Mouse (Mus musculus) lung, adult 2 months (tissue): Measurements from ENCODE around the gene Otof. TPM values are rescaled to one million over a fixed set of nuclear protein-coding genes. Genes with fewer than 3 reads are reported as not detected.

Experiments
- DNase-seq: peaks from one replicate; pipeline ENCODE4 v3.0.0; 2022
- H3K4me1 ChIP-seq: fragments of 200-500 bp; 2 replicates; pipeline ENCODE4 v1.6.1; 2011; ENCODE audit warnings: low read length; ENCODE audit not compliant: control insufficient read depth, insufficient read depth
- H3K4me3 ChIP-seq: fragments of 200-500 bp; replicated peaks from 2 replicates; pipeline ENCODE3; 2011; ENCODE audit warnings: low read depth, mild to moderate bottlenecking, control low read depth, low read length; ENCODE audit errors: extremely low read depth
- CTCF ChIP-seq: fragments of 200-500 bp; IDR thresholded peaks from 2 replicates; pipeline ENCODE4 v1.5.1; 2011; ENCODE audit warnings: mild to moderate bottlenecking, low read length, control low read depth; ENCODE audit not compliant: insufficient read depth
- POLR2A ChIP-seq: fragments of 200-500 bp; IDR thresholded peaks from 2 replicates; pipeline ENCODE4 v1.6.1; 2011; ENCODE audit warnings: low read depth, mild to moderate bottlenecking, control low read depth, low read length, borderline replicate concordance; ENCODE audit errors: extremely low read depth
- WGBS: fragments of 180-500 bp; shearing (Covaris S2); methylation state at CpG from one replicate; pipeline ENCODE4 v1.1.7; 2018; 5-methylcytosine and 5-hydroxymethylcytosine counted together
- polyA plus RNA-seq: library from polyadenylated mRNA; depleted of rRNA; stranded (reverse); fragments of >200 nt; gene quantifications from 2 replicates; pipeline ENCODE4 v1.2.3, GENCODE M21; 2012

The Otof gene
- polyA plus RNA-seq, 1 experiment, result 0.26 TPM

DNA sequence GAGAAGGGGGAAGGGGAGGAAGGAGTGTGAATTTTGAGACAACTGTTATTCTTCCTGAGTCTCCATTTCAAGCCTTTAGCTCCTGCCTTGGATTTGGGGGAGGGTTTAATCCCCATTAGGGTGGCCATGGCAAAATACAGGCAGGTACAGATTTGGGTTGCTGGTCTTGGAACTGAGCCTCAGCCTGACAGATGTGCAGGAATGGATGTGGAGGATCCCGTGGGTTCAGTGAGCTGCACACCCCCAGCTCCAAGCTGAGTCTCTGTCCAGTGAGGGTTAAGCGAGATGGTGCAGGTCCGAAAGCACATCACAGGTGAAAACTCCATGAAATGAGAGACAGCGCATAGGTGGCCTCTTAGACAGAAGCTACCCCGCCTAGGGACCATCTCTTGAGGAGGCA lies 61.2 kb downstream of the Otof start:
- no peak for TF ChIP-seq CTCF
- DNase-seq, result no peak
- WGBS, result 82% methylated on average over 5 of the region's 5 CpGs
- Histone ChIP-seq H3K4me1 (no peaks in the 10 kb centered on the region), H3K4me3 (no peak overlapping the region)

DNA sequence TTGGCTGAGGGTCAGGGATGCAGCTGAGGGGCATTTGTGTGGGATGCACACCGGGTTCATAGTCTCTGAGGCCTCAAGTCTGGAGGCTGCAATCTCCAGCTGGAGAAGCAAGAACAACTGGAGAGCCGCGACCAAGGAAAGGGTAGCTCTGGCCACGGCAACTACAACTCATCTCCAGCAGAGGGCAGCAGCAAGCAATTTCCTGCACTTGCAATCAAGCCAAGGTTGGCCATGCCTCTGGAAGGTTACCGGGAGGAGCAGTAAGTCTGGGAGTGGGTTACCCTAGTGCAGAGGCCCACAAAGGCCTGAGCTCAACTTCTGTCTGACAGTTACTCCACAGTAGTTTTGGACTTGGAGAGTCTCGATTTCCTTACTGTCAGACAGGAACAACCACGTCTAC lies 70.3 kb downstream of the Otof start:
- peak; percentile 93 for TF ChIP-seq CTCF
- no peak for TF ChIP-seq POLR2A
- DNase-seq, result peak; percentile 64
- Histone ChIP-seq H3K4me1 (no peaks in the 10 kb centered on the region), H3K4me3 (no peak overlapping the region)
- WGBS, result 26% methylated on average over 7 of the region's 7 CpGs

DNA sequence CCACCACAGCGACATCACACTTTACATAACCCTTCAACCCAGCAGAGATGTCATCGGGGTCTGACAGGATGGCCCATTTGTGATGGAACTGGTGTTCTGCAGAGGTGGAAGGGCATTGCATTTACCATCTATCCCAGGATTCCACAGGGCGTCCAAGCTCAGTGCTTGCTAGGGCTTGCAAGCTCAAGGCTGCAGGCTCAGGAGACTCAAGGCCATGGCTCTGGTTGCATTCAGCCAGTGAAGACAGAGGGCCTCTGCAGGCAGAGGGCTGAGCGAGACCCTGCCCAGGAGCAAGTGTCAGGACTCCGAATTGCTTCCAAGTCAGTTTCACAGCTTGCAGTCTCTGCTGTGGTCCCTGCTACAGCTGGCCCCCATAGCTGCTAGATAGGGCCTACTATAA lies 71.9 kb downstream of the Otof start:
- DNase-seq, result no peak
- H3K4me1 ChIP-seq, result no peaks in the 10 kb centered on the region
- WGBS, result 88% methylated on average over 5 of the region's 5 CpGs
- no peak overlapping the region for H3K4me3 ChIP-seq
- TF ChIP-seq POLR2A (no peak), CTCF (no peak)

DNA sequence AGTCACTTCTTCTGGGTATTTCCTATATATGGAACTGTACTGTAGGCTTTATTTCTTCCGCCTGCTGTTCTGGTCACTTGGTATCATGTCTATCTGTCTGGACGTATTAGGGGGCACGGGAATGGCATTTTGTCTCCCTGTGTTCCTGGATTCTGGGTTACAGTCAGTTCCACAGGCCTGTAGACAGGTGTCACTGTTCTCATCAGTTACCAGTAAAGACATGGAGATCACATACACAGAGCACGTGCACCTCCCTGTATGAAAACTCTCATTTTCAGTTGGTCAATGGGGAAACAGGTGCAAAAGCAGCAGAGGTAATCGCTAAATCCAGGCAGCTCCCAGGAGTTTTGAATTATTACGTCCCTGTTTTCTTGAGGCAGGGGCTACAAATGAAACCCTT lies 74.0 kb downstream of the Otof start:
- Histone ChIP-seq H3K4me1 (no peaks in the 10 kb centered on the region), H3K4me3 (no peak overlapping the region)
- WGBS, result 75% methylated on average over 6 of the region's 6 CpGs
- DNase-seq, result no peak
- TF ChIP-seq POLR2A (no peak), CTCF (no peak)

DNA sequence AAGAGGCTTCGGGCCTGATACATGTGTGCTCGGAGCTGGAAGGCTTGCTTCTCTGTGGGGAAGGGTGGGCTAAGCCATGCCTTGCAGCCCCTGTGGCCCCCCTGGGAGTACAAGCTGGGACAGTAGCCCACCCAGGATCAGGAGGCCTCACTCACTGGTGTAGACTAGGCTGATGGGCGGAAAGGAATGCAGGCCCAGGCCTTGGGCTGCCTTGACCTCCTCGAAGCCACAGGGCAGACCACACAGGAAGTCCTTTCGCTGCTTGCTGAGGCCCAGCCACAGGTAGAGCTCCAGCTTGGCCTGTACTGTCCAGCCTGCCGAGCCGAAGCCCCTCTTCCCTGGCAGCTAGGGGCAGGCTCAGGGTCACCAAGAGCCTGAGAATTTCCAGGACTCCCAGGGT lies 78.9 kb downstream of the Otof start:
- Histone ChIP-seq H3K4me3 (no peak overlapping the region), H3K4me1 (no peaks in the 10 kb centered on the region)
- DNase-seq, result no peak
- TF ChIP-seq POLR2A, result no peak
- no peak for TF ChIP-seq CTCF
- WGBS, result 47% methylated on average over 7 of the region's 7 CpGs

DNA sequence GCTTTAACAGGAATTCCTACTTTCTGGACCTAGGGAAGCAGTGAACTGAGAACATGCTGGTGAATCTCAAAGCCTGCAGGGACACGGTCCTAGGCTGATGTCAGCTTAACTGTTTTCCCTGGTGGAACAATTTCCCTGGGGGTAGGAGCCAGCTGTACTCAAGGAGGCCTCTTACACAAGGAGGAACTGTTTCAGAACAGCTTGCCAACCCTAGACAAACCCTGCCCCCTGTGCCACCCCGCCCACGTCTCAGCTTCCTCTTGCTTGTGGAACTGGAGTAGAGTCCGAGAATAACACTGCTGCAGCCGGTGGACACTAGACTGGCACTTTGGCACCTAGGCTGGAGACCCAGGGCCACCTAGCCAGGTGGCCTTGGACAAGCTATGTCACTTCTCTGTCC lies 92.3 kb downstream of the Otof start:
- 23% methylated on average over 5 of the region's 5 CpGs for WGBS
- H3K4me1 ChIP-seq, result no peaks in the 10 kb centered on the region
- peak; percentile 39 for DNase-seq
- H3K4me3 ChIP-seq, result no peak overlapping the region
- TF ChIP-seq CTCF (no peak), POLR2A (no peak)

DNA sequence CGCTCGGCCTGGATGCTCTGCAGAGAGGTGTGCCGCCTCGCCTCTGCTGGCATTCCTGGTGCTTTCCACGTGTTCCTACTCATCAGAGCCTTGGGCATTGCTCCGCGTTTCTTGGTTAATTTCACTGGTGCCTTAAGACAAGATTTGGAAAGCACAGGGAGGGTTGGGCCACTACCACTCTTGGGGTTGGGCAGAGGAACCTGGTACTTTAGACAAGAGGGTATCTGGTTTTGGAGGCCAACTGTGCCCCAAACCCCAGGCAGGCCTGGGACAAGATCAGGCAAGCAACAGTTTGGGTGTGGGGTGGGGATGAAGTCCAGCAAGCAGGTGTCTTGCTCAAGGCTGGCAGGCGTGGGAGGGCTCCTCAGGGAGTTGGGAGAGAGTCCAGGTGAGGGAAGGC lies 94.3 kb downstream of the Otof start:
- TF ChIP-seq POLR2A (no peak), CTCF (no peak)
- WGBS, result 81% methylated on average over 8 of the region's 8 CpGs
- no peak for DNase-seq
- no peaks in the 10 kb centered on the region for H3K4me1 ChIP-seq
- H3K4me3 ChIP-seq, result no peak overlapping the region

DNA sequence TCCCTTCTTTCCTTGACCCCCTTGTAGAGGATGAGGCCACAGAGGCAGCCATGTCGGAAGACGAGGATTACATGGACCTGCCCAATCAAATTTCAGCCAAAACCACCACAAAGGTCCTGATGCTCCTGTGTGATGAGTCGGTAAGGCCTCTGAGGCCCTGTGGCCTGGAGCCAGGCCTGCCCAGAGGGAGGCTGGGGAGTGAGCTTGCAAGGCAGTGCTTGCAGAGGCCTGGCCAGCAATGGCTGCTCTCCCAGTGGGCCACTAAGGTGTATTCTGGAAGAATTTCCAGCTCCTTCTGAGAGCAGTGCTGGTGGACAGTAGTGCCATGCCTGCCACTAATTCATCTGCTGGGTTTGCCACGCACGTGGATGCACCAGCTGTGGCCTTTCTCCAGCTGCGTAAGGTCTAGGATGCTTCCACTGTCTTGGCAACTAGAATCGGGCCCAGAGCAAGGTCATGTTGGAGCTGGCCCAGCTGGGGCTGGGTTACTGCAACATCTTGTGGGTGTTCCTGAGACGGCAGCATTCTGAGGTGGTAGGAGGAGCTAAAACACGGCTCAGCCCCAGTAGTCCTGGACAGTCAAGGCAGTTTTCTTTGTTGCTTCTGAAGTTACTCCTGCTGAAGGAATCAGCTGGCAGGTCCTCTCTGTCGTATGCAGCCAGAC lies 103.2 kb downstream of the Otof start:
- no peak overlapping the region for H3K4me3 ChIP-seq
- no peaks in the 10 kb centered on the region for H3K4me1 ChIP-seq
- TF ChIP-seq CTCF (no peak), POLR2A (no peak)
- DNase-seq, result no peak
- 69% methylated on average over 10 of the region's 10 CpGs for WGBS

DNA sequence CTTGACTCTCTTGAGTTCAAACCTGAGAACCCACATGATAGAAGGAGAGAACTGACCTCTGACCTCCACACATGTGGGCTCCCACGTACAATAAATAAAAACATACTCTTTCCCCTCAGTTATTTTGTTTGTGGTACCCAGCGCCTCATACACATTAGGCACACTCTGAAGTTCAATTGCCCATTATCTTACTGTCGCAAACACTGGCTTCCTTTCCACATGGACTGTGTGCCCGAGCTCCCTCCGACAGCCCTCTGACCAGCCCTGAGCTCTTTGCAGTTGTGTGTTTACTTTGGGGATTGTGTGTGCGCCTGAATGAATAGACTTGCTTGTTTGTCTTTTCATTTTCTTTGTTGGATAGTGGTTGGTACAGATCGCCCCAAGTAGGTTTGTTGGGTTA lies 105.1 kb downstream of the Otof start:
- WGBS, result 47% methylated on average over 7 of the region's 7 CpGs

DNA sequence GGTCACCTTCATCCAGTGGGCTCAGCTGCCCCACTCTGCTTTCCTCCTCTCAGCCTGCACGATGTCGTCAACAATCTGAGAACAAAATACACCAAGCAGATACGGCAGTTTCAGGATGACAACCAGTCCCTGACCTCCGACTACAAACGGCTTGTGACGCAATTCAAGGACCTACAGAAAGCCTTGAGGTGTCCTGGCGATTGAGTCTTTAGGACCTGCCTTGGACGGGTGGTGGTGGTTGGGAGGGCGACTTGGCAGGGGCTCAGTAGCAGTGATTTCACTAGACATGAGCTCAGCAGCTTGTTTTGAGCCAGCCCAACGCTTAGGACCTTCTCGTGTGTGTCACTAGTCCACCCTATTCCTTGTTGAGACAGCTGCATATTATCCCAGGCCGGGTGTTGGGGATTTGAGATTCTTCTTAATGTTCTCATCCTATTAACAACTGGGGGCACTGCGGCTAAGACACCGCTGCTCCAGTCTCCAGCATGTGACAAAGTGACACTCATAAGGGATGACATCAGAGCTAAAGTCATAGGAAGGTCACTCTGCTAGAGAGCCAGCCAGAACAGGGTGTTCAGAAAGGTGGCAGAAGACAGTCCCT lies 106.1 kb downstream of the Otof start:
- DNase-seq, result no peak
- H3K4me3 ChIP-seq, result no peak overlapping the region
- TF ChIP-seq POLR2A, result no peak
- TF ChIP-seq CTCF, result no peak
- H3K4me1 ChIP-seq, result no peaks in the 10 kb centered on the region
- 56% methylated on average over 14 of the region's 14 CpGs for WGBS

More for the DNA sequence above, 105.1 kb downstream of the Otof start:
- no peaks in the 10 kb centered on the region for H3K4me1 ChIP-seq
- TF ChIP-seq CTCF (no peak), POLR2A (no peak)
- H3K4me3 ChIP-seq, result no peak overlapping the region
- DNase-seq, result no peak

DNA sequence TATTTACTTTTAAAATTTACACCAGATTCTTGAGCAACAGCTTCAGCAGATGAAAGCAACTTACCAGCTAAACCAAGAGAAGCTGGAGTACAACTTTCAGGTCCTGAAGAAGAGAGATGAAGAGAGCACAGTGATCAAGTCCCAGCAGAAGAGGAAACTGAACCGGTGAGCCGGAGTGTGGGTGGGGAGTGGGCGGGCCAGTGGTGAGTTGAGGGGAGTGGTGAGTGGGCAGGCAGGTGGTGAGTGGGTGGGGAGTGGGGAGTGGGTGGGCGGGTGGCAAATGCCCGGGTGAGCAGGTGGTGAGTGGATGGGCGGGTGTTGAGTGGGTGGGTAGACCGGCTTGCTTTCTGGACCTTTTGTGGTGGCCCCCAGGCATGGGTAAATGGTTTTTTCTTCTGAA lies 106.6 kb downstream of the Otof start:
- DNase-seq, result no peak
- Histone ChIP-seq H3K4me3 (no peak overlapping the region), H3K4me1 (no peaks in the 10 kb centered on the region)
- TF ChIP-seq POLR2A (no peak), CTCF (no peak)
- 53% methylated on average over 7 of the region's 7 CpGs for WGBS
